Mouse (Mus musculus) mouse embryonic stem cell (cell line): ENCODE measurements around the gene Ptf1a.

Experiments used
- in situ Hi-C, 2 experiments: fragments of 300-500 bp; cut with MboI; formaldehyde crosslinking; loops; 1 replicate in 1 of 2; 3 replicates in 1 of 2; pipeline ENCODE4 v1.14.3; 2019 to 2020; ENCODE audit warnings: low sequenced_read_pairs in 2 of 2, low pct_unique_long_range_greater_than_20kb in 1 of 2, mixed read lengths in 1 of 2; ENCODE audit not compliant: unreplicated experiment in 1 of 2

The Ptf1a gene

DNA sequence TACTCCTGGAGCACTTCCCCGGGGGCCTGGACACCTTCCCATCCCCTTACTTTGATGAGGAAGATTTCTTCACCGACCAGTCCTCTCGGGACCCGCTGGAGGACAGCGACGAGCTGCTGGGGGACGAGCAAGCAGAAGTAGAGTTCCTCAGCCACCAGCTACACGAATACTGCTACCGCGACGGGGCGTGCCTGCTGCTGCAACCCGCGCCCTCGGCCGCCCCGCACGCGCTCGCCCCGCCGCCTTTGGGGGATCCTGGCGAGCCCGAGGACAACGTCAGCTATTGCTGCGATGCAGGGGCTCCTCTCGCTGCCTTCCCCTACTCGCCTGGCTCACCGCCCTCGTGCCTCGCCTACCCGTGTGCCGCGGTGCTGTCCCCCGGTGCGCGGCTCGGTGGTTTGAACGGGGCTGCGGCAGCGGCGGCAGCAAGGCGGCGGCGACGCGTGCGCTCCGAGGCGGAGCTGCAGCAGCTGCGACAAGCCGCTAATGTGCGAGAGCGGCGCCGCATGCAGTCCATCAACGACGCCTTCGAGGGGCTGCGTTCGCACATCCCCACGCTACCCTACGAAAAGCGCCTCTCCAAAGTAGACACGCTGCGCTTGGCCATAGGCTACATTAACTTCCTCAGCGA, 523 bp downstream of the Ptf1a start:
- in situ Hi-C loops = loop anchor here in 1 of 2 experiments (25.0 kb wide), 1 partner anchor 759 kb away; the partner anchor contains the start of genes Bmi1 and Spag6

DNA sequence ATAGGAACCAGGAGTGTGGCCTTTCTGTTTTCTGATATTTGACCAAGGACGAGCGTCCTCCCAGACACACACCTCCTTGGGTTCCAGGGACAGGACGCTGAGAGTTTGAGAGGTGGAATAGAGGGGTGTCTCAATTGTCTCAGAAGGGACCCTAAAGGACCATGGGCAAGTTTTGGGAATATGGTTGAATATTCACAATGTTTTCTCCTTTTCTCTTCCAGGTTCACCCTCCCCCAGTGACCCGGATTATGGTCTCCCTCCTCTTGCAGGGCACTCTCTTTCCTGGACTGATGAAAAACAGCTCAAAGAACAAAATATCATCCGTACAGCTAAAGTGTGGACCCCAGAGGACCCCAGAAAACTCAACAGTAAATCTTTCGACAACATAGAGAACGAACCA, 1.3 kb downstream of the Ptf1a start:
- in situ Hi-C loops = loop anchor here in 1 of 2 experiments (25.0 kb wide), 1 partner anchor 759 kb away; the partner anchor contains the start of genes Bmi1 and Spag6

DNA sequence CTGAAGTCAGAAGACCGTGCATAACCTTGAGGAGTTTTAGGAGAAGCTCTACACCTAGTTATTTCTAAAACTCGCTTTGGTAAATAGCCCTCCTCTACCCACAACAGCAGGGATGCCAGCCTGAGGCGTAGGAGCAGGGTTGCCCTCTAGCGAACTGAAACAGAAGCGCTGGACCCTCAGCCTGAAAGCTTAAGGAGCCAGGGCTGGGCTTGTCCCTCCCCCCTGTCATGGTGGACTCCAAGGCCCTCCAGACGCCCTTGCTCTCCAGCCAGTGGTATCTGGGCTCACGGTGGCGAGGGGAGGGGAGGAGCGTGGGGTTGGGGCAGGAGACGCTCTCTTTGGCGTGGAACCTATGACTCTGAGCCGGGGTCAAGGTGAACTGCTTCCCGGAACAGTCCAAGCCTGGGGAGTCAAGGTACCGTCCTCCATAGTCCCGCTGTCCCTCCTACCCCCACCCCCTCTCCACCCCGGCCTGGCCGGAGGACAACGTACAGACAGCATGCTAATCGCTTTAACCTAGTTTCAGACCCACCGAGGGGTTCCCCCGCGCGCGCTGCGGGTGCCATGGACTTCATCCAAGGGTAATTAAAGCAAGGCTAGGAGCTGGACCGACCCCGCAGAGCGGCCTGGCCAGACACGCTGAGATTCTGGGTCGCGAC, 2.7 kb downstream of the Ptf1a start:
- in situ Hi-C loops = loop anchor here in 1 of 2 experiments (25.0 kb wide), 1 partner anchor 761 kb away; the partner anchor contains the start of genes Bmi1 and Spag6

DNA sequence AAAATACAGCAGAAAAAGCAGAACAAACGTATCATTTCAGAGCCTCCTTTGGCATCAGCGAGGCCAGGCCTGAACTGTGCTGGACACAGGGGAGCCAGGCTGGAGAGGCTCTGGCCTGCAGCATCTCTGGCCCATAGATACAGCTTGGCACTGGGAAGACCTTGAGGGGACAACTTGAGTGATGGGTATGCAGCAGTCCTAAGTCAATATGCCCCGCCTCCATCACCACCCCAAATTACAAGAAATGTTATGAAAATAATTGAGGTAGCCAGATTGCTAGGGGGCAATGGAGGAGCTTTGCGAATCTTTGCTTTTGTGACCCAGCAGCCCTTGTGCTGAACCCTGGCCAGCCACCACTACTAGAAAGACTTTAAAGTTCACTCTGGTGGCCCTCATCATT, 3.8 kb downstream of the Ptf1a start:
- in situ Hi-C loops = loop anchor here in 1 of 2 experiments (25.0 kb wide), 1 partner anchor 762 kb away; the partner anchor contains the start of genes Bmi1 and Spag6

DNA sequence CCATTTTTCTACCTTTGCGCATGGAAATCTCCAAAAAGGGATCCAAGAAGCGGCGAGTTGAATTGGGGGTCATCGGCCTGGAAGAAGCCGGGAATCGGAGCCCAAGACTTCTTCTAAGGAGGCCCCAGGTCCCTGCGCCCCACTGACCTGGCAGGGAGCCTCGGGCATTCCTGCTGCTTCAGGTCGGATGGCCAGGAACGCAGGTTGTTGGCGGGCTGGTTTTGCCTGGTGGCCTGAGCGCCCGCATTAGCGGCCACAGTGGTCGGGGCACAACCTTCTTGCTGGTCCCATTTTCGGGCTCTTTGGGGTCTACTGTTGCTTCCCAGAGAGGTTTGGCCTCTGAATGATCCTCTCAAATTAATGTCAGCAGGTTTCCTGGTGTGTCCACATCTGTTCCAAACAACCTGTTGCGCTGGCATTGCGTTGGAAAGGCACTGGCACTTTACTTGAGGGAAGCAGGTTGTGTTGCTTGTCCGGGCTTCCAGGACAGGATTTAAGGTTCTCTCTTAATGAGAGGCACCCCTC, 7.1 kb downstream of the Ptf1a start:
- in situ Hi-C loops = no loop called here

DNA sequence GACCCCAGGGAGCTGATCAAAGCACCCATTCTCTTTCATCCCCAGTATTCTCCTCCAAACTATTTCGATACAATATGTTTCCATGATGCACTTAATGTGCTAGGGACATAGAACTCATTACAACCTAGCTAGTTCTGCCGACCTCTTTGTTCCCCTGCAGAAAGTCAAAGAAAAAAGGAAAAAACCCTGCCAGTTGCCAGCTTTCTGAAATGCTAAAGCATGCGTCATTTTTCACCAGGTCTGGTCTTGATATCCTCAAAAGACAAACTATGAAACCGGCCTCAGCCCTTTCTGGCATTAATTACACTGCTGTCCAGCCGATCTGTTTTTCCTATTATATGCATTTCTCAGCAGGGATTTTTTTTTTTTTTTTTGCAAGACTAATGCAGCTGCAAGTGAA, 9.8 kb downstream of the Ptf1a start:
- in situ Hi-C loops = no loop called here

DNA sequence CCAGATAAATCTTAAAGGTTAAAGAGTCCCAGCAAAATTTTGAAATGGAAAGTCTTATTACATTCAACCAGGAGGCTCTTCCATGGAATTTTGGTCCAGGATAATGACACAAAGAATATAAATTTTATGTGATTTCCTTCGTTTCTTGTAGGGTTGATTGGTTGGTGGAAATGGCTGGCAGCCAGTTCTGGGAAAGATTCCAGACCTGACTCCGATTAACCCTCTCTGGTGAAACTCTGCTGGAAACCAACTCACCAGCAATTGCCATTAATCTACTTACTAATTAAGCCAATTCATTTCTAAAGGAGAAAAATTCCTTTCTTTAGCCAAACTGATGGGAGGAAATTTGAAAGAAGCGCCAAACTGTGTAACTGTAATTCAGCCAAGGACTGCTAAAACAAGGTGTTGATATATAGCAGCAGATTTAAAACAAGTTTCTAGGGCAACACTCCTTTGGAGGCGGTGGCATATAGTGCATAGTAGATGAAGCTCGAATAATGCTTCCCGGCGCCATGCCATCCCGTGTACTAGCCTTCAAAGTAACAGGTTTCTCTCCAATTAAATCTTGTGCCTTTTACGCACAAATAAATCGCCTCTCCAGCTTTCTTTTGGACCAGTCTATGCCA, 10.5 kb downstream of the Ptf1a start:
- in situ Hi-C loops = no loop called here

DNA sequence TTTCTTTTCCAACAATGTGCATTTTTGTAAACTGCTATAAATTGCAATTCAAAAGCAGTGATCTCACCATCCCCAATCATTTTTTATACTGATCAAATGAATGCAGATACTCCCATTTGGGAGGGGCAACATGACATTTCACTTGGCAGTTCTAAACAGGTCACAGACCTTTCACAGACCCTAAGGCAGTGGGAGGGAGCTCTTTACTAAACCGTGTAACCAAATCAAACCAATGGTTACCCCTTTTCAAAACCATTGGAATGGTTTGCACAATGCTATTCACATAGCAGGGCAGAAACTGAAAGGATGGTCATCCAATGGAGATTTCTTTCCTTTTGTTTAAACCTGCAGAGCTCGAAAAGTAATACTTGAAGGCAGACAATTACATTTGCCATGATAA, 13.3 kb downstream of the Ptf1a start:
- in situ Hi-C loops = no loop called here

DNA sequence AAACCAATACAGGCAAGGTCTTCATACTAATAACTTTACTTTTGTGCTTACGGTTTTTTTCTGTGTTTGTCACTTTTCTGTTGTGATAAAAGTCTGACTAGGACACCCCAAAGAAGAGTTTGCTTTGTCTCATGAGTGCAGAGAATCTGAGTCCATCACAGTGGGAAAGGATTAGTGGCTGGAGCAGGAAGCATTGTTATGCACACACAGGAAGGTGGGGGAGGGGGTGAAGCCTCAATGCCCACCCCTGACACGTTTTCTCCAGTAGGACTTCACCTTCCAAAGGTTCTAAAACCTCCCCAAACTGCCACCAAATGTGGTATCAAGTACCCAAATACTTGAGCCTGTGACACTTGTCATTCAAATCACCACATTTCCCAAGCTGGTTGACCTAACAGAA, 16.5 kb downstream of the Ptf1a start:
- in situ Hi-C loops = no loop called here

DNA sequence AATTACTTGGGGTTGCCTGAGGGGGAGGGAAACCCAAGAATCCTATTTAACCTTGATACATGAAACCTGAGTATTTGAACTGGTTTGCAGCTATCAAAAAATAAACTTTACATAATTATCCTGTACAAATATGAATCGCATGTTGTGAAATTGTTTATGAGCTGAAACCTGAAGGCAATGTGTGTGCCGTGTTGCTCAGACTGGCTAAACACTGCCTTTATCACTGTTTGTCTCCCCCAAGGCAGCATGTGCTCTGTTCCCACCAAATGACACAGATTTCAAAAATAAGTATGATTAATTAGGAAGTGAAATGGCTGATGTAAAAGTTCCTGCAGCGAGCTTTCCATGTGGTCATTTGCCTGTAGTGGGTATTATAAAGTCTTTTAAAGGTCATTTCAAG, 44.8 kb downstream of the Ptf1a start:
- in situ Hi-C loops = no loop called here
